Mouse (Mus musculus): ENCODE data around the gene Srcap. TPM values are rescaled to one million over a fixed set of nuclear protein-coding genes. Genes with fewer than 3 reads are reported as not detected.

Gene Srcap
- 4.0 TPM for polyA plus RNA-seq (2015; fragmentation: Illumina TruSeq; extraction: RNeasy Lipid Tissue Mini Kit (QIAGEN cat#74804); ENCODE audit: insufficient read depth, low read depth, low replicate concordance)

DNA sequence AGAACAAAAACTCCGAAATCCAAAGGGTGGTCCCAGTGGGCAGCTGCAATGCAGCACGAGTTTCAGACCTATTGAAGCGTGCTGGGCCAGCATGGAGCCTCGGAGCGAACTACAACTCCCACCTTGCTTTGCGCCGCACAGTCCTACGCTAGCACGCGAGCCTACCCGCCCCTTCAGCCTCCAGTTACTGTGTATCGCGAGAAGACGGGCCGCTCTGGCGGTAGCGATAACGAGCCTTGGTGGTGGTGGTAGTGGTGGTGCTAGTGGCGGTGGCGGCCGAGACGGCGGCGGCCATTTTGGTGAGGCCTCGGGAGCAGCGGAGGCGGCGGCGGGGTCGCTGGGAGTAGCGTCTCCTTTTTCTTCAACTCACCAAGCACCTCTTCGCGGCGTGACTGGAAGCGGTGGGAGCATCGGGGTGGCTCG, at the start of gene Srcap:
Srcap (plus strand) TSS at position 176 of the 423 bp plus-strand sequence.

DNA sequence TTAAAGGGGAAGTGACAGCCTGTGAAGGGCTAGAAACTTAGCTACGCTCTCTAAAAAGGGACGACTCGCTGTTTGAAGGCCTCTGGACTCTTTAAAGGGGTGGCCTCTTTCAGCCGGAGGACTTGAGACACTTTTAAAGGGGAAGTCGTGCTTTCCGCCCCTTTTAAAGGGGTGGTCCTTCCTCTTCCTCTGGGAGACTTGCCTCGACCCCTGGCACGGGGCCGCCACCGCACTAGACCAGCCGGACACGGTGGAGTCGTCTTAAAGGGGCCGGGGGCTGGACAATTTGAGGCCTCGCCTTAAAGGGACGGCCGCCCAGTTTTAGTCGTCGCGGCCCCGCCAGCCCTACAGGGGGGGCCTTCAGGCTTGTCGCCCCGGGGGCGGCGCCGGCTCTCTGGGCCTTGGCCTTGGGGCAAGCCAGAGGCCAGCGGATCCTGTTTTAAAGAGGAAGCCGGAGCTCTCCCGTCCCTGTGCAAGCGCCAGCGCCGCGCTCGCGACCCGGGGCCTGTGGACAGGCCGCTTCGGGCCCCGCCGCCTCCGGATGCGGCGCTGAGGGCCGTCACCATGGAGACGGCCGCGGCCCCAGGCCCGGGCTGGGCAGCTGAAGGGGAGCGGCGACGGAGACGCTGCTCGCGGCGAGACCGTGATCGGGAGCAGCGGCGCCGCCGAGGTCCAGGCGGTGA, 33.0 kb upstream of the Srcap start, which contains the start of gene Fbrs:
Fbrs (plus strand) TSS at position 565 of the 683 bp plus-strand sequence.

DNA sequence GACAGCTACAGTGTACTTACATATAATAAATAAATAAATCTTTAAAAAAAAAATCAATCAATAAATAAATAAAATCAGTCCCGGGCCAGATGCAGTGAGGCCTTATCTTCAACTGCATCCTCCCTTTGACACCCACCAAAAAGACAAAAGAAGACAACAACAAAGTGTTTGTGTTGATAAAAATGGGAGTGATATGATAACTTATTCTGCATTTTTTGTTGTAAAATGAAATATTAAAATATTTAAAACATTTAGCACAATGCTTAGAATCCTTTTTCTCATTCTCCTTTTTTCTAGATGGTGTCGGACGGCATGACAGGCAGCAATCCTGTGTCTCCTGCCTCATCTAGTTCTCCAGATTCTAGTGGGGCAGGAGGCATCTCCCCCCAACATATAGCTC, 7.5 kb downstream of the Srcap start, which contains the start of gene Gm42715:
Gm42715 (plus strand) TSS at position 301 of the 400 bp plus-strand sequence.

DNA sequence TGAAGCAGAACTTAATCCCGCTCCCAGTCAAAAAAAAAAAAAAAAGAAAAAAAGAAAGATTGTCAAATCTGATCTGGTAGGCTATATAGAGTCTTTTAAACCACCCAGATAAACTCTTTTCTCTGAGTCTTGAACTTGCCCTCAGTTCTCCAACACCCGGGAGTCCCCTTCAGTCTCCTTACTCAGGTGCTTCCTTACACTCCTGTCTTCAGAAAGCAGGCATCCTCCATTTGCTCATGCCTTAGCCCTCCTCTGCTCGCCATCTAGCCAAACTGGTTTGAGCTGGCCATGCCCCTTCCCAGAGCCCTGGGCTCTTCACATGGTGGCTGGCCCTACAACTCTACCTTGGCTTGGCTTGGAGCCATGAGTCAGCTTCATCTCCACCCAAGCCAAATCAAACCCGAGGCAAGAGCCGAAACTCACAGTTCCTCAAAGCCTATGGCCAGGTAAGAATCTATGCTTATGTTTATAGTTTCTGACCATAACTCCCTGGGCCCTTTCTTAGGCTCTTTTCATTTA, 49.6 kb downstream of the Srcap start, which contains the start of gene Tmem265:
Tmem265 (plus strand) TSS at position 51 of the 519 bp plus-strand sequence.

DNA sequence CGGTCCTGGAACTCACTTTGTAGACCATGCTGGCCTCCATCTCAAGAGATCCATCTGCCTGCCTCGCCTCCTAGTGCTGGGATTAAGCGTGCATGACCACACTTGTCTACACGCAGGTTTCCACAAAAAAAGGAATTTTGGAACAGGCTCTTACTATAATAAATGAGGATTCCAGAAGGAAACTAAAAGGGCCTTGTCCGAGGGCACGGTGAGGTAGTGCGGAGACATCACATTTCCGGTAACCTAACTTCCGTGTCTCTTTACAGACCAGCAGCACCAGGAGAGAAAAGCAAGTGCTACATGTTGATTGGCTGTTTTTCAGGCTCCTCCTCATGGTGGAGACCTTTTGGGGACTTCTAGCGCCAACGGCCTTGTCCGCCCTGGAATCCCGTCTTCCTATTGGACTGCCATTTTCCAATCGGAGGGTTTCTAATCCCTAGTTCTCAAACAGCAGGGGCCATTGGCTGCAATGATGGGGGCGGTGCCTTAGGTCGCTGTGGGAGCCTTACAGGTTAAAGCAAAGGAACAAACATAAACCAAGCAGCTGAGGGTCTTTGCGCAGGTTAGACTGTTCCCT, 61.2 kb downstream of the Srcap start, which contains the start of gene Phkg2:
Phkg2 (plus strand) TSS at position 446 of the 577 bp plus-strand sequence.

DNA sequence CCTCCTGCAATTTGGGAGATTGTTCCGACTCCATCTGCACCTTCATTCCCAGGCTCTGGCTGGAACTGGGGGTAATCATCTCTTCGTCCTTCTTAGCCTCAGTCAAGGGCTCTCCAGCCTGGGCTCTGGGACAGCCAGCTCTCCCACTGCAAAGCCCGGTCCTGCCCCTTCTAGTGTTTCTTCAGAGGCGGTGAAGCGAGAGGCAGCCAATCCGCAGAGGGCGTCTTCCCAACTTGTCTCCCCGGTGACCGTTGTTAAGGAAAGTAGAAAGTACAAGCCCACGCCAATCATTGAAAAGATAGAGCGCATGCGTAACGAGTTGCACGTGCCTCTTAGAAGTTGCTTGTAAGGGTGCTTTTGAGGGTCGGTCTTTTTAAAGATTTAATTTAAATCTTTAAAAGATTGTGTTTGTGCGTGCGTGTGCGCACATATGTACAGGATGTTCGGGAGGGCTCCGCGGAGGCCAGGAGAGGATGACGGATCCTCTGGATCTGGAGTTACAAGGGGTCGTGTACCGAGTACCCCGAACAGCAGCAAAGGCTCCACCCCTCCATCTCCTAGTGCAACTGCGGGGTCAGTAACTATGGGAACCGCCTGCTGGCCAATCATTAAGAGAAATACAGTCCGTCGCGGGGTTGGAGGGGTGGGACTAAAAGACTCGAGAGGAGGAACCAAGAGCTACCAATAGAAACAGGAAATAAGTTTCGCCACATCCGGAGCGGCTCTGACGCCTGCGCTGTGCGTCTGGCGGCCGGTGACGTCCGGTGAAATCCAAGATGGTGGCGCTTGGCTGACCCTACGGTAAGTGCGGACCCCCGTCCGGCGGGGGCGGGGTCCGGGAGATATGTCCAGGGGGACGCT, 76.5 kb downstream of the Srcap start, which contains the start of the genes Ccdc189 and Rnf40:
Ccdc189 (minus strand) TSS at position 585 of the 861 bp plus-strand sequence.
Rnf40 (plus strand) TSS at position 757 of the 861 bp plus-strand sequence.

Other genes with a start within 250 kb of the Srcap start
- gene Sephs2, start 237.9 kb upstream of the Srcap start, polyA plus RNA-seq (2015; fragmentation: Illumina TruSeq; extraction: RNeasy Lipid Tissue Mini Kit (QIAGEN cat#74804); ENCODE audit: insufficient read depth, low read depth, low replicate concordance) = 21.0 TPM
- gene Itgal, start 215.7 kb upstream of the Srcap start, polyA plus RNA-seq (2015; fragmentation: Illumina TruSeq; extraction: RNeasy Lipid Tissue Mini Kit (QIAGEN cat#74804); ENCODE audit: insufficient read depth, low read depth, low replicate concordance) = 0.55 TPM
- 4.1 TPM for gene Zfp768, start 166.4 kb upstream of the Srcap start, polyA plus RNA-seq (2015; fragmentation: Illumina TruSeq; extraction: RNeasy Lipid Tissue Mini Kit (QIAGEN cat#74804); ENCODE audit: insufficient read depth, low read depth, low replicate concordance)
- gene Zfp747, start 135.9 kb upstream of the Srcap start, polyA plus RNA-seq (2015; fragmentation: Illumina TruSeq; extraction: RNeasy Lipid Tissue Mini Kit (QIAGEN cat#74804); ENCODE audit: insufficient read depth, low read depth, low replicate concordance) = 1.6 TPM
- 0.54 TPM for gene 9130019O22Rik, start 124.8 kb upstream of the Srcap start, polyA plus RNA-seq (2015; fragmentation: Illumina TruSeq; extraction: RNeasy Lipid Tissue Mini Kit (QIAGEN cat#74804); ENCODE audit: insufficient read depth, low read depth, low replicate concordance)
- gene E430018J23Rik, start 118.4 kb upstream of the Srcap start, polyA plus RNA-seq (2015; fragmentation: Illumina TruSeq; extraction: RNeasy Lipid Tissue Mini Kit (QIAGEN cat#74804); ENCODE audit: insufficient read depth, low read depth, low replicate concordance) = 1.1 TPM
- gene Zfp764, start 105.2 kb upstream of the Srcap start, polyA plus RNA-seq (2015; fragmentation: Illumina TruSeq; extraction: RNeasy Lipid Tissue Mini Kit (QIAGEN cat#74804); ENCODE audit: insufficient read depth, low read depth, low replicate concordance) = 3.5 TPM
- 6.0 TPM for gene Zfp688, start 89.9 kb upstream of the Srcap start, polyA plus RNA-seq (2015; fragmentation: Illumina TruSeq; extraction: RNeasy Lipid Tissue Mini Kit (QIAGEN cat#74804); ENCODE audit: insufficient read depth, low read depth, low replicate concordance)
- 1.1 TPM for gene Zfp689, start 62.8 kb upstream of the Srcap start, polyA plus RNA-seq (2015; fragmentation: Illumina TruSeq; extraction: RNeasy Lipid Tissue Mini Kit (QIAGEN cat#74804); ENCODE audit: insufficient read depth, low read depth, low replicate concordance)
- 21.0 TPM for gene Prr14, start 52.4 kb upstream of the Srcap start, polyA plus RNA-seq (2015; fragmentation: Illumina TruSeq; extraction: RNeasy Lipid Tissue Mini Kit (QIAGEN cat#74804); ENCODE audit: insufficient read depth, low read depth, low replicate concordance)
- gene Fbrs, start 32.8 kb upstream of the Srcap start, polyA plus RNA-seq (2015; fragmentation: Illumina TruSeq; extraction: RNeasy Lipid Tissue Mini Kit (QIAGEN cat#74804); ENCODE audit: insufficient read depth, low read depth, low replicate concordance) = 18.9 TPM
- gene Gm42715, start 7.6 kb downstream of the Srcap start, polyA plus RNA-seq (2015; fragmentation: Illumina TruSeq; extraction: RNeasy Lipid Tissue Mini Kit (QIAGEN cat#74804); ENCODE audit: insufficient read depth, low read depth, low replicate concordance) = 13.7 TPM
- gene Tmem265, start 49.4 kb downstream of the Srcap start, polyA plus RNA-seq (2015; fragmentation: Illumina TruSeq; extraction: RNeasy Lipid Tissue Mini Kit (QIAGEN cat#74804); ENCODE audit: insufficient read depth, low read depth, low replicate concordance) = not detected
- 33.3 TPM for gene Phkg2, start 61.4 kb downstream of the Srcap start, polyA plus RNA-seq (2015; fragmentation: Illumina TruSeq; extraction: RNeasy Lipid Tissue Mini Kit (QIAGEN cat#74804); ENCODE audit: insufficient read depth, low read depth, low replicate concordance)
- gene Ccdc189, start 76.6 kb downstream of the Srcap start, polyA plus RNA-seq (2015; fragmentation: Illumina TruSeq; extraction: RNeasy Lipid Tissue Mini Kit (QIAGEN cat#74804); ENCODE audit: insufficient read depth, low read depth, low replicate concordance) = 4.7 TPM
- gene Rnf40, start 76.8 kb downstream of the Srcap start, polyA plus RNA-seq (2015; fragmentation: Illumina TruSeq; extraction: RNeasy Lipid Tissue Mini Kit (QIAGEN cat#74804); ENCODE audit: insufficient read depth, low read depth, low replicate concordance) = 13.6 TPM
- gene Zfp629, start 103.8 kb downstream of the Srcap start, polyA plus RNA-seq (2015; fragmentation: Illumina TruSeq; extraction: RNeasy Lipid Tissue Mini Kit (QIAGEN cat#74804); ENCODE audit: insufficient read depth, low read depth, low replicate concordance) = 3.3 TPM
- gene Bcl7c, start 196.9 kb downstream of the Srcap start, polyA plus RNA-seq (2015; fragmentation: Illumina TruSeq; extraction: RNeasy Lipid Tissue Mini Kit (QIAGEN cat#74804); ENCODE audit: insufficient read depth, low read depth, low replicate concordance) = 12.7 TPM
- 1.5 TPM for gene Ctf1, start 200.8 kb downstream of the Srcap start, polyA plus RNA-seq (2015; fragmentation: Illumina TruSeq; extraction: RNeasy Lipid Tissue Mini Kit (QIAGEN cat#74804); ENCODE audit: insufficient read depth, low read depth, low replicate concordance)
- gene Ctf2, start 220.2 kb downstream of the Srcap start, polyA plus RNA-seq (2015; fragmentation: Illumina TruSeq; extraction: RNeasy Lipid Tissue Mini Kit (QIAGEN cat#74804); ENCODE audit: insufficient read depth, low read depth, low replicate concordance) = not detected
- 3.7 TPM for gene Fbxl19, start 232.6 kb downstream of the Srcap start, polyA plus RNA-seq (2015; fragmentation: Illumina TruSeq; extraction: RNeasy Lipid Tissue Mini Kit (QIAGEN cat#74804); ENCODE audit: insufficient read depth, low read depth, low replicate concordance)

Measured in pancreas, adult 10 weeks (tissue).